Mouse (Mus musculus): ENCODE results near the gene Polr2g. TPM values are rescaled to one million over a fixed set of nuclear protein-coding genes. Genes with fewer than 3 reads are reported as not detected.
A peak's percentile ranks its signal among the peaks of the same experiment; 100 is the strongest.

Polr2g gene
- polyA plus RNA-seq, 1 experiment from 2014 or later = 170 TPM

GRCm38 (mm10) chr19:8831262-8831661 is 32.9 kb upstream of the Polr2g start:
- Histone ChIP-seq H3K9me3 (no peaks in the 10 kb centered on the region), H3K9ac (no peak overlapping the region), H3K27ac (no peak overlapping the region), H3K4me3 (no peak overlapping the region), H3K4me2 (replicated peaks) (no peak overlapping the region), H3K4me1 (no peaks in the 10 kb centered on the region), H3K36me3 (peaks cover 91% of the 10 kb centered on the region), H3K27me3 (no peaks in the 10 kb centered on the region)
- WGBS = 88% methylated on average over 11 of the region's 11 CpGs
- ATAC-seq (ENCODE audit: insufficient number of reproducible peaks, insufficient read depth, low FRiP score, low TSS enrichment) = no peak

DNA sequence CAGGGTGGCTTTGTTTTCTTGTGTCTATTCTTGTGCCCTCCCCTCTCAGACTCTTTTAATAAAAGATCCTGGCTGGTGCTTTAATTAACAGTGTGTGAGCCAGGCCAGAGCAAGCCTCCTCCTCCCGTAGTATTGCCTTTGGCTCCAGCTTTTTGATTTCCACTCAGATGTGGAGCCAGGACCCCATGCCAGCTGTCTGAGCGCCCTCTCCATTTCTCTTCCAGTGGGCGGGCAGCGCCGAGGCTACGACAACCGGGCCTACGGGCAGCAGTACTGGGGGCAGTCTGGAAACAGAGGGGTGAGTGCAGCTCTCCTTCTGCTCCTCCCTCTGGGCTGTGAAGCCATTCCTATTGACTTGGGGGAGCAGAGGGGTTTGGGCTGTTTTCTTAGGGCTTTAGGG is 32.3 kb upstream of the Polr2g start:
- ATAC-seq (ENCODE audit: insufficient number of reproducible peaks, insufficient read depth, low FRiP score, low TSS enrichment) = no peak

GRCm38 (mm10) chr19:8829660-8830059 is 31.3 kb upstream of the Polr2g start, which contains the start of gene AC129217.1:
Gene AC129217.1, plus strand, starts transcription at chr19:8829773.
- ATAC-seq (ENCODE audit: insufficient number of reproducible peaks, insufficient read depth, low FRiP score, low TSS enrichment) = no peak
- Histone ChIP-seq H3K27me3 (no peaks in the 10 kb centered on the region), H3K9me3 (no peaks in the 10 kb centered on the region), H3K36me3 (peaks cover 97% of the 10 kb centered on the region), H3K4me3 (no peak within 1 kb of the TSS), H3K4me1 (no peaks in the 10 kb centered on the region), H3K4me2 (replicated peaks) (no peak within 1 kb of the TSS), H3K27ac (no peak within 1 kb of the TSS), H3K9ac (no peak within 1 kb of the TSS)
- WGBS = 91% methylated on average over 8 of the region's 8 CpGs

More for the DNA sequence above, 32.3 kb upstream of the Polr2g start:
- WGBS = 95% methylated on average over 8 of the region's 8 CpGs
- H3K4me1 ChIP-seq = no peaks in the 10 kb centered on the region
- no peaks in the 10 kb centered on the region for H3K27me3 ChIP-seq
- H3K4me3 ChIP-seq = no peak overlapping the region
- H3K4me2 ChIP-seq (replicated peaks) = no peak overlapping the region
- H3K36me3 ChIP-seq = peaks cover 95% of the 10 kb centered on the region
- no peaks in the 10 kb centered on the region for H3K9me3 ChIP-seq
- no peak overlapping the region for H3K9ac ChIP-seq
- H3K27ac ChIP-seq = no peak overlapping the region

DNA sequence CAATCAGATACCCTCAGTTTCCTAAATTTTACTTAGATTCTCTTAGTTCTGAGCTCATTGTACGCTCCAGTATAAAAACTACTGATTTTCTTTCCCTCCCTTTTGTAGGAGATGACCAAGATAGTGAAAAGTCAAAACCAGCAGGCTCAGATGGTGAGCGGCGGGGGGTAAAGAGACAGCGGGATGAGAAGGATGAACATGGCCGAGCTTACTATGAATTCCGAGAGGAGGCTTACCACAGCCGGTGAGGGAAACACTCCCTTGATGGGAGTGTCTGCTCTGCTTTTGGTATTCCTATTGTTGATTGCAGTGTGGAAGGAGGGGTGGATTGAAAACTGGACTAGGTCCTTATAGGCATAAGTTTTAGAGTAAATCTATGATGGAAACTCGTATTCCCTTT is 24.3 kb upstream of the Polr2g start:
- peak overlapping the region; percentile 76; the same call in 1 of the 2 replicates for H3K4me3 ChIP-seq
- no peaks in the 10 kb centered on the region for H3K9me3 ChIP-seq
- peak overlapping the region; percentile 32; the same call in 1 of the 2 replicates for H3K9ac ChIP-seq
- H3K4me1 ChIP-seq = peaks cover 23% of the 10 kb centered on the region
- H3K36me3 ChIP-seq = peaks cover 49% of the 10 kb centered on the region
- H3K4me2 ChIP-seq (replicated peaks) = peak overlapping the region; percentile 86
- H3K27me3 ChIP-seq = no peaks in the 10 kb centered on the region
- ATAC-seq (ENCODE audit: insufficient number of reproducible peaks, insufficient read depth, low FRiP score, low TSS enrichment) = no peak
- no peak overlapping the region for H3K27ac ChIP-seq
- WGBS = 79% methylated on average over 8 of the region's 8 CpGs

- Histone ChIP-seq H3K9ac (peak overlapping the region; percentile 99), H3K4me3 (peak overlapping the region; percentile 76), H3K4me2 (replicated peaks) (peak overlapping the region; percentile 86), H3K27me3 (no peaks in the 10 kb centered on the region), H3K27ac (peak overlapping the region; percentile 100), H3K36me3 (peaks cover 34% of the 10 kb centered on the region), H3K9me3 (no peaks in the 10 kb centered on the region), H3K4me1 (peaks cover 36% of the 10 kb centered on the region)
- no peak for ATAC-seq (ENCODE audit: insufficient number of reproducible peaks, insufficient read depth, low FRiP score, low TSS enrichment)
- 2% methylated on average over 7 of the region's 7 CpGs for WGBS
Measured at GRCm38 (mm10) chr19:8821146-8821545, 22.8 kb upstream of the Polr2g start.

GRCm38 (mm10) chr19:8820424-8820956 is 22.1 kb upstream of the Polr2g start:
- peak overlapping the region; percentile 100 for H3K27ac ChIP-seq
- peak overlapping the region; percentile 76 for H3K4me3 ChIP-seq
- peak; percentile 2; the same call in 1 of the 2 replicates for ATAC-seq (ENCODE audit: insufficient number of reproducible peaks, insufficient read depth, low FRiP score, low TSS enrichment)
- H3K9me3 ChIP-seq = no peaks in the 10 kb centered on the region
- under 1% methylated on average over 47 of the region's 48 CpGs for WGBS
- H3K4me2 ChIP-seq (replicated peaks) = peak overlapping the region; percentile 86
- no peaks in the 10 kb centered on the region for H3K27me3 ChIP-seq
- peak overlapping the region; percentile 99 for H3K9ac ChIP-seq
- peaks cover 36% of the 10 kb centered on the region for H3K4me1 ChIP-seq
- peaks cover 33% of the 10 kb centered on the region for H3K36me3 ChIP-seq

DNA sequence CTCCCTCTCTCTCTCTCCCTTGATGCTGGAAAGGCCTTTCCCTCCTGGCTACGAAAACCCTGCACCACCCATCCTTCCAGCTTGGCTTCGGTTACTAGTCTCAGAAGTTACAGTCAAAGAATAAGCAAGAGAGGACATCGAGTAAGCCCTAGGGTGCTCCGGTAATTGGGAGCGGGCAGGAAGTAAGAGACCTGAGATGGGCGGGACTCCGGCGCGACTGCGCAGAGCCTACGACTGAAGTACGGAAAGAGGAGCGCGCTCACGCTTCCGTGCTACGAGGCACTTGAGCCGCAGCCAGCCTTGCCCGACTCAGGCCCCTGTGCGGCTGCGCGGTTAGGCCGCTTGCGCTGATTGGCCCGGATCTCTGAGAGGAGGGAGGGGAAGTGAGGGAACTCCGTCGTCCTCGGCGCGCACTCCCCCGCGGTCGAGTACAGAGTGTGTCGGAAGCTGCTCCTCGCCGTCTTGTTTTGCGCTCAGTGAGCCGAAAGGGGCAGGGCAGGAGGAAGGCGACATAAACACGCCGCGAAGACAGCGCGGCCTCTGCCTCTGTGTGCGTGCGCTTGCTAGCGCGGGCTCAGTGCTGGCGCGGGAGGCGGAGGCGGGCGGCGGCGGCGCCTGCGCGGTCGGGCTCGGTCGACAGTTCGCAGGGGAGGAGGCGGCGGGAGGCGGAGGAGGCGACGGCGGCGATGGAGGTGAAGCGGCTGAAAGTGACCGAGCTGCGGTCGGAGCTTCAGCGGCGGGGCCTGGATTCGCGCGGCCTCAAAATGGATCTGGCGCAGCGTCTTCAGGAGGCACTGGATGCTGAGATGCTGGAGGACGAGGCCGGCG is 21.4 kb upstream of the Polr2g start, which contains the start of gene Hnrnpul2:
Gene Hnrnpul2, plus strand, starts transcription at position 415 of the 828 bp plus-strand sequence.
- peak; percentile 97 for ATAC-seq (ENCODE audit: insufficient number of reproducible peaks, insufficient read depth, low FRiP score, low TSS enrichment)
- Histone ChIP-seq H3K9me3 (no peaks in the 10 kb centered on the region), H3K4me1 (peaks cover 36% of the 10 kb centered on the region), H3K36me3 (peaks cover 31% of the 10 kb centered on the region), H3K4me2 (replicated peaks) (peak within 1 kb of the TSS; percentile 86), H3K27me3 (no peaks in the 10 kb centered on the region), H3K27ac (peak within 1 kb of the TSS; percentile 100), H3K9ac (peak within 1 kb of the TSS; percentile 99), H3K4me3 (peak within 1 kb of the TSS; percentile 76)
- WGBS = 0% methylated on average over 82 of the region's 83 CpGs

- no peaks in the 10 kb centered on the region for H3K9me3 ChIP-seq
- peak within 1 kb of the TSS; percentile 76 for H3K4me3 ChIP-seq
- ATAC-seq (ENCODE audit: insufficient number of reproducible peaks, insufficient read depth, low FRiP score, low TSS enrichment) = peak; percentile 90
- H3K36me3 ChIP-seq = peaks cover 29% of the 10 kb centered on the region
- H3K4me2 ChIP-seq (replicated peaks) = peak within 1 kb of the TSS; percentile 86
- peak within 1 kb of the TSS; percentile 99 for H3K9ac ChIP-seq
- H3K27ac ChIP-seq = peak within 1 kb of the TSS; percentile 100
- WGBS = under 1% methylated on average over 33 of the region's 33 CpGs
- H3K4me1 ChIP-seq = peaks cover 36% of the 10 kb centered on the region
- no peaks in the 10 kb centered on the region for H3K27me3 ChIP-seq
Measured at GRCm38 (mm10) chr19:8818801-8819595, 20.6 kb upstream of the Polr2g start, which contains the start of gene Ttc9c. Gene Ttc9c, minus strand, starts transcription at chr19:8819333.

DNA sequence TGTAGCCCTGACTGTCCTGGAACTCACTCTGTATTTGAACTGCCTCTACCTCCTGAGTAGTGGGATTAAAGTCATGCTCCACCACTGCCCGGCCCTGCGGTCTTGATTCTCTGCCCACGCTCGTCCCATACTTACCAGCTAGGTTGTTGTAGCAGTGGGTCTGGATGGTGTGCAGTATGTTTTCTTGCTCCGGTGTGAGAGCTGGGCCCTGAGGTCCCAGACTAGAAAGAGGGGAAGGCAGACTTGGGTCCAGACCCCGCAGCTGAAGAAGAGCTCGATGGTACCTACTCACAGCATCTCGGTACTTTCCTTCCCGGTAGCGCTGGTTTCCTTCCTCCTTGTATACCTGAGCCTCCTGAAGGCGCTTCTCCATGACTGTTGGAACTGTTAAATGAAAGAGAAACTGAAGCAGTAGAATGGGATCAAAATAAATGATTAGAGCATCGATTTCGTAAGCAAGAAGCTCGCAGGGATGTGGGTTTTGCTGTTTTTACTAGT is 20.0 kb upstream of the Polr2g start:
- Histone ChIP-seq H3K4me2 (replicated peaks) (peak overlapping the region; percentile 81), H3K4me1 (peaks cover 36% of the 10 kb centered on the region), H3K27me3 (no peaks in the 10 kb centered on the region), H3K9me3 (no peaks in the 10 kb centered on the region), H3K4me3 (peak overlapping the region; percentile 76), H3K27ac (peak overlapping the region; percentile 100), H3K9ac (peak overlapping the region; percentile 78), H3K36me3 (peaks cover 29% of the 10 kb centered on the region)
- no peak for ATAC-seq (ENCODE audit: insufficient number of reproducible peaks, insufficient read depth, low FRiP score, low TSS enrichment)
- WGBS = 30% methylated on average over 14 of the region's 14 CpGs

DNA sequence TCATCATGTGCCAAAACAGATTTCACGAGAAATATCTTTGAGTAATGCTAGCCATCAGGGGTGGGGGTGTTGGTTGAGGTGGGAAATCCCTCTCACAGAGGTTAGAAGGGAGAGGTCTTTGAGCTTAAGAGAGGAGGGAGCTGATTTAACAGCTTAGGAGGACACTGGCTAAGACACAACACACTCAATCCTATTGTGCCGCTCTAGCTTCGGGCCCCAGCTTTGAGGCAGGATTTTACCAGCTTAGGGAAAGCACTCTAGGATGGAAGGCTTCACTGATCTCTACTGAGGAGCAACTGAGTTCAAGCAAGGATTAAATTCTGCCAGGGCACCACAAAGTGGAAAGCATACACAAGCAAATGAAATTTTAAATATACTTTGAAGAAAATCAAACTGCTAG is 18.6 kb upstream of the Polr2g start:
- Histone ChIP-seq H3K4me1 (peaks cover 22% of the 10 kb centered on the region), H3K9me3 (no peaks in the 10 kb centered on the region), H3K27ac (no peak overlapping the region), H3K4me3 (peak overlapping the region; percentile 3; the same call in 1 of the 2 replicates), H3K36me3 (peaks cover 34% of the 10 kb centered on the region), H3K9ac (peak overlapping the region; percentile 46), H3K4me2 (replicated peaks) (peak overlapping the region; percentile 81), H3K27me3 (no peaks in the 10 kb centered on the region)
- ATAC-seq (ENCODE audit: insufficient number of reproducible peaks, insufficient read depth, low FRiP score, low TSS enrichment) = no peak
- WGBS = 79% methylated on average over 3 of the region's 3 CpGs

- Histone ChIP-seq H3K4me1 (peaks cover 19% of the 10 kb centered on the region), H3K36me3 (peaks cover 42% of the 10 kb centered on the region), H3K9me3 (no peaks in the 10 kb centered on the region), H3K4me2 (replicated peaks) (no peak overlapping the region), H3K27me3 (no peaks in the 10 kb centered on the region), H3K27ac (no peak overlapping the region), H3K4me3 (no peak overlapping the region), H3K9ac (0 out of 2 replicates have a peak overlapping the region, but pooled peaks have one; percentile 10)
- WGBS = 83% methylated on average over 11 of the region's 11 CpGs
- no peak for ATAC-seq (ENCODE audit: insufficient number of reproducible peaks, insufficient read depth, low FRiP score, low TSS enrichment)
Measured at GRCm38 (mm10) chr19:8815812-8816211, 17.4 kb upstream of the Polr2g start.

Measured in embryonic facial prominence, embryonic 12.5 days (tissue).